19 mouse cellular contexts compared by ENCODE assay signal in genomic region chr3:84619056-84619455, GRCm38 (mm10). TPM values are rescaled to one million over a fixed set of nuclear protein-coding genes. Genes with fewer than 3 reads are reported as not detected.
"Had no signal": no experiment of that assay in that cellular context is flagged by ENCODE, and none has a peak within 500 bp of the region (broad histone marks: within the 10 kb centered on the region; RNA-seq: fewer than 3 reads in every experiment).

No protein-coding gene starts in this region.

- H3K4me3 ChIP-seq: megakaryocyte, embryonic 14.5 days; midbrain, embryonic 12.5 days; myocyte; neural tube, embryonic 12.5 days; stomach, embryonic 15.5 days had no signal

- H3K9me3 ChIP-seq: midbrain, embryonic 12.5 days; neural tube, embryonic 12.5 days; stomach, embryonic 15.5 days had no signal

- H3K36me3 ChIP-seq: midbrain, embryonic 12.5 days; neural tube, embryonic 12.5 days; stomach, embryonic 15.5 days had no signal

- ATAC-seq: midbrain, embryonic 16.5 days had no signal

- DNase-seq: lung, adult 18-20 months; lung, embryonic 14.5 days; lung, postnatal 10 days; lung, postnatal 4 days; midbrain, embryonic 14.5 days; right cerebral cortex, postnatal 14 days; thymus, adult 2 months; thymus, postnatal 25 days; thymus, postnatal 4 days had no signal

- H3K27ac ChIP-seq: midbrain, embryonic 12.5 days; neural tube, embryonic 12.5 days; stomach, embryonic 15.5 days had no signal

- H3K4me1 ChIP-seq: midbrain, embryonic 12.5 days; neural tube, embryonic 12.5 days; stomach, embryonic 15.5 days had no signal

- H3K27me3 ChIP-seq: neural tube, embryonic 12.5 days; stomach, embryonic 15.5 days had no signal

- H3K9ac ChIP-seq: lung, embryonic 14.5 days; midbrain, embryonic 12.5 days; neural tube, embryonic 12.5 days; stomach, embryonic 15.5 days had no signal

- H3K4me2 ChIP-seq: lung, embryonic 14.5 days; midbrain, embryonic 12.5 days; neural tube, embryonic 12.5 days; stomach, embryonic 15.5 days had no signal

RNA-seq across cellular contexts. Expression of gene Tigd4, which starts 25.7 kb away (rescaled TPM):
- total RNA-seq: megakaryocyte progenitor cell, adult 5-6 weeks; neutrophil, adult 5-6 weeks had no signal
- polyA plus RNA-seq: midbrain, embryonic 12.5 days; midbrain, embryonic 14.5 days; midbrain, embryonic 16.5 days; neural tube, embryonic 14.5 days; spleen, adult 2 months; thymus, adult 2 months had no signal
